Mouse (Mus musculus) embryonic fibroblast, embryonic 13.5 days (primary cell): ENCODE data around the gene Tma7. TPM values are rescaled to one million over a fixed set of nuclear protein-coding genes. Genes with fewer than 3 reads are reported as not detected.

Source experiments
- H3K27ac ChIP-seq: 2 replicates; pipeline ENCODE4 v1.5.1; 2012; ENCODE audit warnings: low read length, control low read depth, inconsistent platforms; ENCODE audit not compliant: insufficient read depth
- H3K4me1 ChIP-seq: 2 replicates; pipeline ENCODE4 v1.6.1; 2011; ENCODE audit warnings: low read length; ENCODE audit not compliant: control insufficient read depth, insufficient read depth
- H3K4me3 ChIP-seq: 2 replicates; pipeline ENCODE4 v1.5.1; 2011; ENCODE audit warnings: mild to moderate bottlenecking, control low read depth, low read length; ENCODE audit not compliant: insufficient read depth
- CTCF ChIP-seq: IDR thresholded peaks from 2 replicates; pipeline ENCODE4 v1.5.1; 2011; ENCODE audit warnings: mild to moderate bottlenecking, control low read depth, low read length, moderate library complexity, borderline replicate concordance; ENCODE audit not compliant: insufficient read depth
- POLR2A ChIP-seq: IDR thresholded peaks from 2 replicates; pipeline ENCODE4 v1.6.1; 2011; ENCODE audit warnings: low read depth, mild to moderate bottlenecking, control low read depth, low read length, moderate library complexity
- polyA plus RNA-seq: library from polyadenylated mRNA; stranded (reverse); fragments of >200 nt; gene quantifications from 2 replicates; pipeline ENCODE4 v1.2.4, GENCODE M21; 2011; ENCODE audit warnings: low read depth; ENCODE audit not compliant: missing spikeins, insufficient read length

Gene Tma7
- polyA plus RNA-seq, 1 experiment: 552 TPM

DNA sequence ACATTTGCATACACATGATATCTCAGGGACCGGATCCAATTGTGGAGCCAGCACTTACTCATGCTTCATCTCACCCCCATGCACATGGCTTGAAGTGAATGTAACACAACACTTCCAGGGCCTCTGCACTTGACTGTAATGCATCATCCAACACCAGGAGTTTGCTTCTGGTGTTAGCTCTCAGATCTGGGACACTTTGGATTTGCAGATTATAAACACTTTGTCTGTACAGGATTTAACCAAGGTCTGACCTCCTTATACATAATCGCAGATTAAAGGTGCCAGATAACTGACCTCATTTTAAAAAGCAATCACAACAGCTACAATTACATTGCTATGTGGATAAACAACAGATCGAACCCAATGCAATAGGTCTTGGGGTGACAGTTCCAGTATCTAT, 1.9 kb downstream of the Tma7 start:
- no peak for TF ChIP-seq CTCF
- no peak for TF ChIP-seq POLR2A
- no peak overlapping the region for H3K27ac ChIP-seq
- no peak overlapping the region for H3K4me3 ChIP-seq
- 0 out of 2 replicates have a peak, but pooled peaks cover 3% of the 10 kb centered on the region for H3K4me1 ChIP-seq

DNA sequence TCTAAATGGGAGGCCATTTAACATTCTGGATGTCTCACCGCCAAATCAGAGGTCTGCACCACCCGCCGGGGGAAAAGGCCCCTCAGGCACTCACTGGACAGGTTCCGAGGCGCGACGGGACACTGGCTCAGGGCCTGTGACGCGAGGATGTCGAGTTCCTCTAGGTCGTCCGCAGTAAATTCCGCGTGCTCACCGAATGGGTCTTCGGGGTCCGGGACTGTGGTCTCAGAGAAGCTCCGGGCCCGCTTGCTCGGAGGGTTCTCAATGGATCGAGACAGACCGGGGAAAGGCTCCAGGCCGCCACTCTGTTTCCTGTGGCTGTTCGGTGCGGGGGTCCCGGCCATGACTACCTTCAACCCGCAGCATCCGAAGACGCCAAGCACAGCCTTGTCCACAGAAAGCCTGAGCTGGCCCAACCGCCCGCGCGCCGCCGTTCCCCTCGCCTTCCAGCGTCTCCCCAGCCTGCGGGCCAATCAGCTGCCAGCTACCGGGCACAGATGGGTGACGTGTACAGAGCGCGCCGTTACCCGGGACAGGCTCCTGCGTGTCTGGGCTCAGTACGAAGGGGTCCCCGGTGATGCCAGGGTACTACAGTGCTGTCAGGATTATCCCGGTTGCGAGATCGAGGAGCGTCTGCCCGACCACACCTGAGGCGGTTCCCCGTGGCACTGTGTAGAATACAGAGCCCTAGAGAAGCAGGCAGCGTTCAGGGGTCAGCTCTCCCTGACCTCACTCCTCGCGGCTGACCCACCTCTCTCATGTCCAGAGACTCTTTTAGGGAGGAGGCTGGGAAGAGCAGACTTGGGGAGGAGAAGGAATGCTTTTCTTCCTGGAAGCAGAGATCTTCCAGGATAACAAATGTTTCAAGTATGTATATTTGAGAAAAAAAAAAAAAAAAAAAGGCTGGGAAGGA, 8.5 kb downstream of the Tma7 start, which contains the start of gene Atrip:
Gene Atrip, minus strand, starts transcription at position 464 of the 913 bp plus-strand sequence.
- Histone ChIP-seq H3K4me3 (peak within 1 kb of the TSS; percentile 61), H3K27ac (no peak within 1 kb of the TSS; the same call in 1 of the 2 replicates)

DNA sequence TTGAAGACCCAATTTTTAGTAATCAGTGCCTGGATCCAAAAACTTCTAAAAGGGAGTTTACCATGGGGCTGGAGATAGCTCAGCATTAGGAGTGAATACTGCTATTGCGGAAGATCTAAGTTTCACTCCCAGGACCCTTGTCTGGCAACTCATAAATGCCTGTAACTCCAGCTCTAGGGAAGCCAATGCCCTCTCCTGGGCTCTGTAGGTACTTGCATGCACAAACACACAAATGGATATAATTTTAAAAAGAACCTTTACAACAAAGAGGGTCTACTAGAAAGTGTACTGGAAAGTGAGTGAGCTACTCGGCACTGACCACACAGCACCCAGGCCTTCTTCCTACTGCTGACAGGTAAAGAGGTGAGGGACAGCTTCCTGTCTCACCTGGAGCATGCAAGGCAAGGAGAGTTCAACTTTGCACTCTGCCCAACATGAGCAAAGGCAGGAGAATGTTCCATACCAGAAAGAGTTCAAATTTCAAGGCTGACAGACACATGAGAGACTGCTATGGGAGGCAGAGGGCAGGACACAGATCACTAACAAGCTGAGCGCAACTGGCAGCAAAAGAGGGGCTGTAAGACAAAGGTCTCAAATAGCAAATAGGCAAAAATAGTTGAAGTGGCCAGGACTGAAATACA, 14.2 kb downstream of the Tma7 start:
- Histone ChIP-seq H3K27ac (no peak overlapping the region), H3K4me3 (no peak overlapping the region), H3K4me1 (no peaks in the 10 kb centered on the region)
- TF ChIP-seq CTCF (no peak), POLR2A (no peak)

More for the DNA sequence above, 8.5 kb downstream of the Tma7 start, which contains the start of gene Atrip:
- H3K4me1 ChIP-seq: peaks cover 2% of the 10 kb centered on the region; the same call in 1 of the 2 replicates
- no peak for TF ChIP-seq CTCF
- TF ChIP-seq POLR2A: peak; percentile 87

DNA sequence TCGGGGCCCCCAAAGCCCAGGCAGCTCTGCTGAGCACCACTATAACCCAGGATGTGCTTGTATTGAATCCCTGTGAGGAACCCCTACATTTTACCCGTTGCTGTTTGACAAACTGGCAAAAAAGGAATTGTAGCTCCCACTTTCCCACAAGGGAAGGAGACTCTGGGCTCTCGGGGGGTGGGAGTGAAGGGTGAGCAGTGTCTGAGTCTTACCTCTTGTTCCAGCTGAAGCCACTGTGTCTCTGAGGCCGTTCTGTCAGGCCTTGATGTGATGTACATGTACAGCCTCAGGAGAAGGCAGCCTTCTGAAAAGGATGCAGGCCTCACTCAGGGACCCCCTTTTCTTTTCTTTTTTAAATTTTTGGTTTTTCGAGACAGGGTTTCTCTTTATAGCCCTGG, 21.5 kb downstream of the Tma7 start:
- TF ChIP-seq CTCF: no peak
- TF ChIP-seq POLR2A: no peak
- Histone ChIP-seq H3K4me3 (no peak overlapping the region), H3K27ac (no peak overlapping the region), H3K4me1 (peaks cover 13% of the 10 kb centered on the region)

DNA sequence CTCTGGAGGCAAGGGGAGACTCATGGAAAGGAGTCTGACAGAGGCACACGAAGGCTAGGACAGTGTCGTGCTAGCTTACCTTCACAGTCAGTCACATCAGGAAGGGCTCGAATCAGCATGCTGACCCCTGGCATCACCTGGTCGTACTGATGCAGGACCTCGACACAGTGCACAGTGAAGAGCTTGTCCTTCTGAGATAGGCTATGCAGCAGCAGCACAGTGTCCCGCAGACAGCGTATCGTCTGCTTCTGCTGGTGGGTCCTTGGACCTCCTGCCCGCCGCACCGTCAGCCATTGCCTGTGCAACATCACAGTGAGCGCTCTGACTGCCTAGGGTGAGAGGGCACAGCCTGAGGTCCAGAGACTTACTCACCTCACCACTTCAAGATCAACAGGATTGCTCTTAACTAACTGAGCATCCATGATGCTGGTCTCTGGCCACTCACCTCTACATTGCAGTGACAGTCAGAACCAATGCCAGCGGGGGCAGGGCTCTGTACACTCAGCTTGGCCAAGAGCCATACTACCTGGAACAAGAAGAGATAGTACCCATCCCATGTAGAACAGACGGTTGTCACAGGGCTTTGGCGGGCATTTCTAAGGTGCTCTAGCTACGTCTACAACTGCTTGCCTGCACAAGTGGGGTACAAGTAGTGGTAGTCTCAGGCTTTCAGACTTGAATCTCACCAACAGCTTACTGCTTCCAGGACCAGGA, 22.0 kb downstream of the Tma7 start:
- no peak overlapping the region for H3K4me3 ChIP-seq
- H3K27ac ChIP-seq: peak overlapping the region; percentile 94
- H3K4me1 ChIP-seq: peaks cover 15% of the 10 kb centered on the region
- TF ChIP-seq CTCF: no peak
- TF ChIP-seq POLR2A: no peak

DNA sequence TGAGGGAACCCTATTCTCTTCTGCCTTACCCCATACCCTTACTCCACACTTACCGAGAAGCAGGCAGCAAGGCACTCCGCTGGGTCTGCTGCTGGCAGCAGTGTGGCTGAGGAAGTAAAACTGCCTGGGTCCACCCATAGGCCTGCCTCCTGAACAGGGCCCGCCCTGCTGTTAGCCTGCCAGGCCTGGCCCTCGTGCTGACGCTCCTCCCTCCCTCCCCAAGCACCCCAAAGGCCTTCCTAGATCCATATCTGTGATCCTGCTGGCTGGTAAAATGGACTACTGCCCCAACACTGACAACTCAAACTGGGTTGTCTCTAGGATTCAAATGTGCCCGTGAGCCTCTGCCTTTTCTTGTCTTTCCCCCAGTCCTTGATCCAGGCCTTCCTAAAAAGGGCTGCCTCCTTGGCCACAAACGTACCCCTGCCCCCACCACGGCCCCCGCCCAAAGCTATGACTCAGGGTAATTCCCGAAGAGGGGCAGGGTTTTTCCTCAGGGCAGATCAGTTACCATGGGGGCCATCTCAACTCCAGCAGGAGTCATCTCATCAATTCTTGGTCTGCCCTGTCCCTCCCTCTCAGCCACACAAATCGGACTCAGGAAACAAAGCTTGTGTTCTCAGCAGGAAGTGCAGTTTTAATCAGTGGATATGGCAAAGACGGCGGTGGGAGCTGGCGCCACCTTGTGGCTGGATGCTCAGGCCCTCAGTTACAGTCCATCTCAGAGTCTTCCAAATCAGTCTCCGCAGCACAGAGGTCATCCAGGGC, 23.1 kb downstream of the Tma7 start, which contains the start of gene Trex1:
Gene Trex1, minus strand, starts transcription at position 599 of the 768 bp plus-strand sequence.
- peak; percentile 81 for TF ChIP-seq CTCF
- TF ChIP-seq POLR2A: peak; percentile 100
- peak within 1 kb of the TSS; percentile 16 for H3K4me3 ChIP-seq
- H3K4me1 ChIP-seq: peaks cover 15% of the 10 kb centered on the region
- H3K27ac ChIP-seq: peak within 1 kb of the TSS; percentile 94

DNA sequence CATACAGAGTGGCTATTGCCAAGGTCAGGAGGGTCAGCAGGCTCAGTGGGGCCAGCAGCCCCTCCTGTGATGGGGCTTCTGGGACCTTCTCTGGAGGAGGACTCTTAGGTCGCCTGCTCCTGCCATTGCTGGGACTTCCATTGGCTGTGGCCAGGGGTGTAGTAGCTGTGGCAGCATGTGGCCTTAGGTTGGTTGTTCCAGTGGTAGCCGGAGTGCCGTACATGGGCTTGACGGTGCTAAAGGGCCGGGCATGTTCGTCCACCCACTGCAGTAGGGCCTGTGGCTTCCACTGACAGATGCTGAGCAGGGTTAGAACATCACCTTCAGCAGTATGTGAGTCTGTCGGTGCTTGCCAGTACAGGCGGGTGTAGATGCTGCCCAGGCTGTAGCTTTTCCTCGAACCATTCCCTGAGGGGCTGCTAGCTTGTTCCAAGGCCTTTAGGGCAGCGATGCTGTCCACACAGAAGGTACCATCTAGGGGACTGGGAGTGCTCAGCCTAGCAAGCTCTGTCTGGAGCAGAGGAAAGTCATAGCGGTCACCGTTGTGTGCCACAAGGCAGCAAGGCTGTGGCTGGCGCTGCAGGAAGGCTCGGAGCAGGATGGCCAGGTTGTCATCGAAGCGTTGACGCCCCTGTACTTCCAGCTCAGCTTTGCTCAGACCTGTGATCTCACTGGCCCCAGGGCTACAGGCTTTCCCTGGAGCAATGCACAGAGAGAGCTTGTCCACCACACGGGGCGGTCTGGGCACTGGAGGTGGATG, 24.2 kb downstream of the Tma7 start:
- Histone ChIP-seq H3K4me1 (peaks cover 15% of the 10 kb centered on the region), H3K27ac (0 out of 2 replicates have a peak overlapping the region, but pooled peaks have one; percentile 94), H3K4me3 (no peak overlapping the region)
- TF ChIP-seq CTCF (no peak), POLR2A (no peak)

DNA sequence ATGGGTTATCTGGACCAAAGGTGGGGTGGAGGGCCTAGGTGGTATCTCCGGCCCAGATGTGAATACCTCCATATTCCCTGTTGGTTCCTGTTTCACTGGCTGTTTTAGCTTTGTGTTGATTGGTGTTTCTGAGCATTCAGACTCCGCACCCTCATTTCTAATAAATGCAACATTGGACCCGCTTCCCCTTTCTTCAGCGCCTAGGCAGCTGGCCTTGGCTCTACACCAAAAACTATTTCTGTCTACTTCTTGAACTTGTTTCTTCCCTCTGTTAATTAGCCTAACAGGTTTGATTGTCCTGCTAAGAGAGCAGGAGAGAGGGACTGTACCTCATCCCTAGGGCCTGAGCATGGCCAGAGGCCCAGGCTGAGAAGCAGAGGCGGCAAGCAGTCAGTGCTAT, 24.8 kb downstream of the Tma7 start:
- no peak overlapping the region for H3K27ac ChIP-seq
- TF ChIP-seq CTCF (no peak), POLR2A (peak; percentile 4; the same call in 1 of the 2 replicates)
- peaks cover 15% of the 10 kb centered on the region for H3K4me1 ChIP-seq
- no peak overlapping the region for H3K4me3 ChIP-seq
